Mouse (Mus musculus) liver, embryonic 11.5 days (tissue): Measurements from ENCODE around the gene Notch4. TPM values are rescaled to one million over a fixed set of nuclear protein-coding genes. Genes with fewer than 3 reads are reported as not detected.

Experiments used
- ATAC-seq: fragments of 200-750 bp; cut with Nextera tagmentation; replicated peaks from 2 replicates; pipeline ENCODE4 v1.8.0; 2017; ENCODE audit warnings: moderate number of reproducible peaks, mild to moderate bottlenecking, moderate TSS enrichment, moderate library complexity; ENCODE audit not compliant: low FRiP score
- DNase-seq: peaks from one replicate; pipeline ENCODE4 v3.0.0-alpha.2; 2017; ENCODE audit warnings: low spot score
- H3K27ac ChIP-seq: fragments of 300-500 bp; sonication (generic); 2 replicates; pipeline ENCODE4 v1.5.1; 2014; ENCODE audit warnings: mild to moderate bottlenecking, low read depth, low read length, control low read depth
- H3K27me3 ChIP-seq: fragments of 300-500 bp; sonication (generic); replicated peaks from 2 replicates; pipeline ENCODE4 v1.6.1; 2014; ENCODE audit warnings: low read length, mixed read lengths; ENCODE audit not compliant: control insufficient read depth, insufficient read depth
- H3K36me3 ChIP-seq: fragments of 300-500 bp; sonication (generic); 2 replicates; pipeline ENCODE4 v1.6.1; 2014; ENCODE audit warnings: mild to moderate bottlenecking, low read length, moderate library complexity, mixed read lengths; ENCODE audit not compliant: control insufficient read depth, insufficient read depth
- H3K4me1 ChIP-seq: fragments of 300-500 bp; sonication (generic); replicated peaks from 2 replicates; pipeline ENCODE4 v1.6.1; 2014; ENCODE audit warnings: low read length, mixed read lengths; ENCODE audit not compliant: control insufficient read depth, insufficient read depth
- H3K4me2 ChIP-seq: fragments of 300-500 bp; sonication (generic); 2 replicates; pipeline ENCODE4 v1.6.1; 2014; ENCODE audit warnings: mild to moderate bottlenecking, control low read depth, moderate library complexity
- H3K4me3 ChIP-seq: fragments of 300-500 bp; sonication (generic); 2 replicates; pipeline ENCODE4 v1.5.1; 2014; ENCODE audit warnings: low read depth, low read length, control low read depth
- H3K9ac ChIP-seq: fragments of 300-500 bp; sonication (generic); 2 replicates; pipeline ENCODE4 v1.6.1; 2014; ENCODE audit warnings: low read depth, low read length, control low read depth
- H3K9me3 ChIP-seq: fragments of 300-500 bp; sonication (generic); 2 replicates; pipeline ENCODE4 v1.6.1; 2016; ENCODE audit warnings: low read length, inconsistent platforms, mixed read lengths; ENCODE audit not compliant: control insufficient read depth
- WGBS: fragments of 180-500 bp; shearing (Covaris S2); extraction: QIAGEN DNeasy Blood & Tissue Kit; methylation state at CpG from one replicate; pipeline ENCODE4 v1.1.7; 2014; 5-methylcytosine and 5-hydroxymethylcytosine counted together
- polyA plus RNA-seq: library from polyadenylated mRNA; unstranded; fragments of >200 nt; fragmentation: Nextera tagmentation; extraction: Ambion mirVana; gene quantifications from 2 replicates; pipeline ENCODE4 v1.2.1, GENCODE M21; 2014

Notch4 gene
- polyA plus RNA-seq, 1 experiment from 2014 or later: 4.1 TPM

DNA sequence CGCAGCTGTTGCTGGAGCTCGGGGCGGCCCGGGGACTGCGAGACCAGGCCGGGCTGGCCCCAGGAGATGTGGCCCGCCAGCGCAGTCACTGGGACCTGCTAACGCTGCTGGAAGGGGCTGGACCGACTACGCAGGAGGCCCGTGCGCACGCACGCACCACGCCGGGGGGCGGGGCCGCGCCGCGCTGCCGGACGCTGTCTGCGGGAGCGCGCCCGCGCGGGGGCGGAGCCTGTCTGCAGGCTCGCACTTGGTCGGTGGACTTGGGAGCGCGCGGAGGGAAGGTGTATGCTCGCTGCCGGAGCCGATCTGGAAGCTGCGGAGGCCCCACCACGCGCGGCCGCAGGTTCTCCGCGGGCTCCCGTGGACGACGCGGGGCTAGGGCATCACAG is 23.3 kb downstream of the Notch4 start:
- Histone ChIP-seq H3K36me3 (no peaks in the 10 kb centered on the region), H3K27ac (peak overlapping the region; percentile 72), H3K4me3 (peak overlapping the region; percentile 91), H3K4me1 (peaks cover 42% of the 10 kb centered on the region), H3K9ac (peak overlapping the region; percentile 81), H3K9me3 (no peaks in the 10 kb centered on the region), H3K27me3 (no peaks in the 10 kb centered on the region), H3K4me2 (peak overlapping the region; percentile 100)
- ATAC-seq (peak; percentile 82), DNase-seq (peak; percentile 99)
- 0% methylated on average over 50 of the region's 50 CpGs for WGBS

DNA sequence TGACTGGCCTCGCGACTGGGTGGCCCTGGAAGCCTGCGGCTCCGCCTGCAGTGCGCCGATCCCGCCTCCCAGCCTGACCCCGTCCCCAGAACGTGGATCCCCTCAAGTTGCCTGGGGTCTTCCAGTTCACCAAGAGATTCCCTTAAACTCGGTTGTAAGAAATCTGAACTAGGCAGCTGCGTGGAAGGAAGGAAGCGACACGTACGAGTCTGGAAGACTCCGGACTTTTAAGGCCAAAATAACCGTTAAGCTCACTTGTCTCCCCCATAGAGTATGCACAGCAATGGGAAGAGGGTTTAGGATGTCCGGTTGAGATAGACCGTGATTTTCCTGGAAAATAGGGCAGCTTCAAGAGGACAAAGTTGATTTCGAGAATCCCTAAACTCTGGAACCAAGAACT is 23.7 kb downstream of the Notch4 start:
- Histone ChIP-seq H3K27me3 (no peaks in the 10 kb centered on the region), H3K9me3 (no peaks in the 10 kb centered on the region), H3K4me1 (peaks cover 45% of the 10 kb centered on the region), H3K9ac (peak overlapping the region; percentile 81), H3K36me3 (no peaks in the 10 kb centered on the region), H3K4me2 (peak overlapping the region; percentile 100), H3K4me3 (peak overlapping the region; percentile 91), H3K27ac (peak overlapping the region; percentile 72)
- ATAC-seq (peak; percentile 7; the same call in 1 of the 2 replicates), DNase-seq (no peak)
- WGBS: 3% methylated on average over 19 of the region's 19 CpGs

GRCm38 (mm10) chr17:34588767-34589166 is 24.7 kb downstream of the Notch4 start:
- 46% methylated on average over 3 of the region's 3 CpGs for WGBS
- Histone ChIP-seq H3K4me3 (peak overlapping the region; percentile 91), H3K9me3 (no peaks in the 10 kb centered on the region), H3K36me3 (no peaks in the 10 kb centered on the region), H3K4me1 (peaks cover 50% of the 10 kb centered on the region), H3K4me2 (peak overlapping the region; percentile 100), H3K9ac (no peak overlapping the region), H3K27me3 (no peaks in the 10 kb centered on the region), H3K27ac (peak overlapping the region; percentile 72; the same call in 1 of the 2 replicates)
- DNase-seq (no peak), ATAC-seq (no peak)

GRCm38 (mm10) chr17:34589206-34589605 is 25.1 kb downstream of the Notch4 start:
- DNase-seq (no peak), ATAC-seq (no peak)
- no peak overlapping the region for H3K9ac ChIP-seq
- peak overlapping the region; percentile 13; the same call in 1 of the 2 replicates for H3K27ac ChIP-seq
- WGBS: 27% methylated on average over 7 of the region's 7 CpGs
- peak overlapping the region; percentile 91 for H3K4me3 ChIP-seq
- H3K27me3 ChIP-seq: no peaks in the 10 kb centered on the region
- peak overlapping the region; percentile 100 for H3K4me2 ChIP-seq
- H3K9me3 ChIP-seq: no peaks in the 10 kb centered on the region
- H3K4me1 ChIP-seq: peaks cover 54% of the 10 kb centered on the region
- H3K36me3 ChIP-seq: no peaks in the 10 kb centered on the region

GRCm38 (mm10) chr17:34589681-34590101 is 25.6 kb downstream of the Notch4 start, which contains the start of gene Gpsm3:
Gpsm3 (plus strand) TSS chr17:34589806.
- H3K27me3 ChIP-seq: no peaks in the 10 kb centered on the region
- H3K4me3 ChIP-seq: peak within 1 kb of the TSS; percentile 91
- DNase-seq (no peak), ATAC-seq (no peak)
- H3K9me3 ChIP-seq: no peaks in the 10 kb centered on the region
- WGBS: 3% methylated on average over 7 of the region's 7 CpGs
- H3K27ac ChIP-seq: peak within 1 kb of the TSS; percentile 95
- peak within 1 kb of the TSS; percentile 96 for H3K9ac ChIP-seq
- H3K4me2 ChIP-seq: peak within 1 kb of the TSS; percentile 100
- H3K36me3 ChIP-seq: no peaks in the 10 kb centered on the region; the same call in 1 of the 2 replicates
- H3K4me1 ChIP-seq: peaks cover 54% of the 10 kb centered on the region

DNA sequence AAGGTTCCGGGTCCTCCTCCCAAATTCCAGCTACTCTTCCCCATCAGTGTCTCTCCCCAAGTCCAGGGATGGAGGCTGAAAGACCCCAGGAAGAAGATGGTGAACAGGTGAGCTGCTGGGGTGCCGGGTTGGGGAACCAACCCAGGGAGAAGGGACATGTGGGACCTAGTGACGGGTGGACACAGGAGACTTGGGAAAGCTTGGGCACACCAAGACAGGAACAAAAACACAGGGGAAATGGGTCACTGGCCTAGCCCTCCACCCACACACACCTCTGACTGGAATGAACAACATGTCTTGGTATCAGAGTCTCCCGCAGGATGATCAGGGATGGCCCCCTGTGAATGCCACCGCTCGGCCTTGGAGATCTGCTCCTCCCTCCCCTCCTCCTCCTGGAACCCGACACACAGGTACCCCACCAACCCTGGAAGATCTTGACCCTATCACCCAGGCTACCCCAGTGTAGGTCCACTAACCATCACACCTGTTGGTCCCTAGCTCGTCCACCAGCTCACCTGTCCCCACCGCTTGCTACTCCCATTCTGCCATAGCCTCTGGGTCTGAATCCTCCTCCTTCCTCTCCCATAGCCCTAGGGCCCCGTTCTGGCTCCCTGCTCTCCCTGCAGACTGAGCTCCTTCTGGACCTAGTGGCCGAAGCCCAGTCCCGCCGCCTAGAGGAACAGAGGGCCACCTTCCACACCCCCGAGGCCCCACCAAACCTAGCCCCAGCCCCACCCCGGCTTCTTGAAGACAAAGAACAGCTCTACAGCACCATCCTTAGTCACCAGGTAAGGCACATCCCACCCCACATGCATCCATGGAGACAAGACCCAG is 26.3 kb downstream of the Notch4 start:
- Histone ChIP-seq H3K27me3 (no peaks in the 10 kb centered on the region), H3K4me1 (peaks cover 58% of the 10 kb centered on the region), H3K4me3 (peak overlapping the region; percentile 91), H3K9ac (peak overlapping the region; percentile 96), H3K27ac (peak overlapping the region; percentile 95), H3K9me3 (no peaks in the 10 kb centered on the region), H3K4me2 (peak overlapping the region; percentile 100), H3K36me3 (peaks cover 4% of the 10 kb centered on the region; the same call in 1 of the 2 replicates)
- WGBS: 48% methylated on average over 15 of the region's 15 CpGs
- ATAC-seq: no peak
- no peak for DNase-seq

GRCm38 (mm10) chr17:34591029-34591993 is 27.2 kb downstream of the Notch4 start, which contains the start of gene Pbx2:
Pbx2 (plus strand) TSS chr17:34591266.
- ATAC-seq: peak; percentile 7; the same call in 1 of the 2 replicates

DNA sequence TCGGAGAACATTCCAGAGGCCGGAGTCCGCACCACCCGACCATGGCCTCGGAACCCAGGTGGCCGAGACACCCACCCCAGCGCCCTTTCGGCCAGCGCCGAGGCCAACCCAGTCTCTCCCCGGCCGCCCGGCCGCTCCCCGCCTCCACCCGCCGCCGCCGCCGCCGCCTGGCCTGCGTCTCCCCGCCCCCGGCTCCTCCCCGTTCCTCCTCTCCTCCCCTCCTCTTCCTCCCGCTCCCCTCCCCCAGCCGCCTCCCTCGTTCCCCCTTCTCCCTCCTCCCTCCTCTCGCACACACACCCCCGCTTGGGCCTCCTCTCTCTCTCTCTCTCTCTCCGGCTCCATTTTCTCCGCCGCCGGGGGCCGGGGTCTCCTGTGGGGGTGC is 27.9 kb downstream of the Notch4 start:
- DNase-seq (peak; percentile 94), ATAC-seq (peak; percentile 67)
- H3K36me3 ChIP-seq: peaks cover 4% of the 10 kb centered on the region; the same call in 1 of the 2 replicates
- peak overlapping the region; percentile 95 for H3K27ac ChIP-seq
- no peaks in the 10 kb centered on the region for H3K27me3 ChIP-seq
- H3K4me3 ChIP-seq: peak overlapping the region; percentile 91
- H3K4me1 ChIP-seq: peaks cover 62% of the 10 kb centered on the region
- H3K9me3 ChIP-seq: no peaks in the 10 kb centered on the region
- WGBS: 0% methylated on average over 21 of the region's 35 CpGs
- peak overlapping the region; percentile 96 for H3K9ac ChIP-seq
- peak overlapping the region; percentile 100 for H3K4me2 ChIP-seq

More at GRCm38 (mm10) chr17:34591029-34591993, 27.2 kb downstream of the Notch4 start, which contains the start of gene Pbx2:
- Histone ChIP-seq H3K9me3 (no peaks in the 10 kb centered on the region), H3K4me2 (peak within 1 kb of the TSS; percentile 100), H3K27ac (peak within 1 kb of the TSS; percentile 95), H3K27me3 (no peaks in the 10 kb centered on the region), H3K36me3 (peaks cover 4% of the 10 kb centered on the region; the same call in 1 of the 2 replicates), H3K4me1 (peaks cover 62% of the 10 kb centered on the region), H3K4me3 (peak within 1 kb of the TSS; percentile 91), H3K9ac (peak within 1 kb of the TSS; percentile 96)
- 5% methylated on average over 21 of the region's 21 CpGs for WGBS
- DNase-seq: peak; percentile 62
